Mouse (Mus musculus): ENCODE results near the gene Tbkbp1.

The Tbkbp1 gene

DNA sequence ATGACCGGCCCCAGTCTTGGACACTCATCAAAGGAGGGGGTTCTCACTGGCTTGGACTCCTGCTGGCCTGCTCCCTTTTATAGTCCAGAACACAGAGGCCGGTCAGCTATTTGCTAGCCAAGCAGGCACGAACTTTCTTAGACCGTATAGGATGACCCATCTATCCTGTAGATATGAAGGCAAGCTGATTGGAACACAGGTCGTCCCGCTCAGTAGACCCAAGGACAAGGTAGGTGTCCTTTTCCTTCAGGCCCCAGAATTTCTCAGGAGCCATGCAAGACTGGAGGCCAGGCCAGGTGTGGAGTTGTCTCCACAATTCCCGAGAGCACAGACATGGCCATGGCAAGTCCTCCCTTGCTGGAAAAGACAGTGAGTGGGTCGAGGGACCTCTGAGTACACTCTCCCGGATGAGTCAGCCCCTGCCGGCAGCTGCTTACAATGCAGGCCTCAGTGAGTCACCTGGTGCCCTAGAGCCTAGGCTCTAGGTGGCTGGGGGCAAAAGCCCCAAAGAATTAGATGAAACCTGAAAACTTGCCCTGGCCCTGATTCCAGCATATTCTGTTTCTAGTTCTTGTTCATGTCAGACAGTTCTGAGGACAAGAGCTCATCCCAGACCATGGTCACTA, 1.5 kb upstream of the Tbkbp1 start:
- peak; percentile 33 for DNase-seq

DNA sequence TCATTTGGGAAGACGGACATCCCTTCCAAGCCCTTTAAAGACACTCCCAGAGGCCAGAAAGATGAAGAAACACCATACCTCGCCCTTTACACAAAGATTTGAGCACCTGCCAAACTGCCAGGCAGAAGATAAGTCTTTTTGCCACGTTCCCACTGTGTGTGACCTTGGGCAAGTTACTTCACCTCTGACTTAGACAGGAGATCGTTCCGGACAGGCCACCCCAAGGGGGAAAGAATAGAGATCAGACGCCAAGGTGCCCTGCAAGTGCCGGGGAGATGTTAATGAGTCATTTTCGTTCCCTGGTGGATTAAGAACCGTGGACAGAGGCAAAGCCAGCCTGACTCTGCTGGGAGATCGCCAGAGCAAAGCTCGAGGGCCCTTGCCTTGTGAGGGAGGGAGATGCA, 730 bp upstream of the Tbkbp1 start:
- peak; percentile 53 for DNase-seq

DNA sequence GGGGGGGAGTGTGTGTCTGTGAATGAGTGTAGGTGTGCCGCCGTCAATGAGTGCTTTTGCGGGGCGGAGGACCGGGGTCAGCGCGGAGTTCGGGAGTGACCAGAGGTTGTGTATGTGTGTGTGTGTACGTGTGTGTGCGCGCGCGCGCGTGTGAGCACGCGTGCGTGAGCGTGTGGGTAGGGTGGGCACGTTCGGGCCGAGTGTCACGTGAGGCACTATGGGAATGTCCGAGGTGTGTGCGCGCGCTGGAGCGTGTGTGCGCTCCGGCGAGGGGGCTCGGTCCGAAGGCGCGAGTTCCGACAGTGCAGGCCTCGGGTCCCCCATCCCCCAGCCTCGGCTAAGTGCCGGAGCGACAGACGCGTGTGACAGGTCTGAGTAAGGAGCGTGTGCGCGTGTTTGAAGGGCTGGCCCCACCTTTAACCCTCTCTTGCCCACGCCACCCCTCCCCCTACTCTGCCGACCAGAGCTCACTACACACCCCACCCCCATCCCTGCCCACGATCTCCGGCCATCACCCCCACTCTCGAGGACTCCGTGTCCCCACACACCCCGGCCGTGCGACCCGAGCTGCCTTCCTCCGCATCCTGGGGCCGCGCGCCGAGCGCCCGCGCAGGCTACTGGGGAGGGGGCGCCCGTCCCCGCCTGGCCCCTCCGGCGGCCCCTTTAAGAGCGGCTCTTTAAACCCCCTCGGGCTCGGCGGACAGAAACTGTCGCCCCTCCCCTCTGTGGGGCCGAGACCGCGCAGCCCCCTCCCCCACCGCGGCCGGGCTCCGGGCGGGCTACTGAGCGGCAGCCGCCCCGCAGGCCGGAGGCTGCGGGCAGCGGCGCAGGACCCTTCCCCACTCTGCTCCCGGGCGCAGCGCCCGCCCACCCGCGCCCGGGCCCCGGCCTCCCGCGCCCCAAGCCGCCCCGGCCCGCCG, 624 bp downstream of the Tbkbp1 start:
- peak; percentile 80 for DNase-seq

DNA sequence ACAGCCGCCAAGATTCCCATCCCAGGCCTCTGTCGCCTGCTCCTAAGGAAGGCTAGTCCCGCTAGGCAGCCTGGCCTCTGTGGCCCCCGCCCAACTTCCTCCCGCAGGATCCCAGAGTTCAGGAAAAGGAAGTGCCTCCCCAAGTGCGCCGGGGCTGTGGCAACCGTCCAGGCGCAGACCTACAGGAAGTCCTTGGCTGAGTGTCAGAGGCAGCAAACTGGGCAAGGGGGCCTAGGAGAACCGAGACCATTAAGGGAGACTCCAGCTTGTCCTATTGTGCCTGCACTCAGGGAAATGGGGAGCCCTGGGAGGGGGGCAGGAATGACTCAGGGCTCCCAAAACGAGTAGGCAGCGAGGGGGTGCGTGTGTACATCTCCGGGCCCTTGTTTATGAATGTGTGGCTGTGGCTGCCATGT, 1.3 kb downstream of the Tbkbp1 start:
- peak; percentile 63 for DNase-seq

DNA sequence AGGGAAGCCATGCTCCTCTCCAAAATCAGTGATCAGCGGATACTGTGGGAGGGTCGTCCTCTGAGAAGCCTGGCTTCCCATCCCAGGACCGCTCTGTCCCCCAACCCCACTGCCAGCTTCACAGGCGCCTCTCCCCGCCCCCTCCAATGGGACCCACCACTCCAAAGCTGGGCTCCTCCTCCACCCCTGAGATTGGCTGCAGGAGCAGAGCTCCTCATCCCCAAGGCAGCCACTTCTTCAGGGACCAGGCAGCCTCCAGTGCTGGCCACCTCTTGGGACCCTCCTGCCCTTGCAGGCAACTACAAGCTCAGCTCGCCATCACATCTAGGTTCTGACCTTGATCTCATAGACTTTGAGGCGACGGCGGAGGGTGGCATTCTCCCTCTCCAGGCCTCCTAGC, 2.3 kb downstream of the Tbkbp1 start:
- peak; percentile 20 for DNase-seq

DNA sequence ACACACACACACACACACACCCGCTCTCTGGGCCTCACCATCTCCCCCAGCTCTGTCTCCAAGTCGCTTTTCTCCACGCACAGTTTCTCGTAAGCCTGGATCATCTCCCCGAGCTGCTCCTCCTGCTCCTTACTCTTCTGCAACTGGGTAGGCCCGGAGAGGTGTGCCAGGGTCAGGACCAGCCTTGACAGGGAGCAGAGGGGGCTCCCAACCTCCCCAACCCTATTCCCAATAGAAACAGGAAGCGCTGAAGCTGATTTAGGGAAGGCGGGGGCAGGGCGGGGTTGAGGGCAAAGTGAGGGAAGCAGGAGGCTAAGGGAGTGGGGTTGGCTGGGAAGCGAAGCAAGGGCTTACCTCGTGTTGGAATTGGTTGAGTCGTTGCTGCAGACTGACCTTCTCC, 2.7 kb downstream of the Tbkbp1 start:
- DNase-seq: no peak

DNA sequence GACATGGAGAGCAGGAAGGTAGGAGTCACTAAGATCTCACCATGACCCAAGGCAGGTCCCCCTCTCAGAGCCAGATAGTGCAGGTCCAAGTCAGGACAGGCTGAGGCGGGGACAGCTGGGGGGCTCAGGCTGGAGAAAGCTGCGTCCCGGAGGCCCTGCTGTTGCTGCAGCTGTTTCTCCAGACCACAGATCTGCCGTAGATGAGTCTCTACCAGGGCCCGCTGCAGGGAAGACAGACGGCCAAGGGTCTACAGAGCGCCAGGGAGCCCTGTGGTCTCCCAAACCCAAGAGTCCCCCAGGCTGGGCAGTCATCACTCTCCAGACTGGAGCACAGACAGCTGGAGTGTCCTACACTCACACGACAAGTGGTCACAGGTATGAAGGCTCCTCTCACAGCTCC, 4.0 kb downstream of the Tbkbp1 start:
- DNase-seq: no peak

DNA sequence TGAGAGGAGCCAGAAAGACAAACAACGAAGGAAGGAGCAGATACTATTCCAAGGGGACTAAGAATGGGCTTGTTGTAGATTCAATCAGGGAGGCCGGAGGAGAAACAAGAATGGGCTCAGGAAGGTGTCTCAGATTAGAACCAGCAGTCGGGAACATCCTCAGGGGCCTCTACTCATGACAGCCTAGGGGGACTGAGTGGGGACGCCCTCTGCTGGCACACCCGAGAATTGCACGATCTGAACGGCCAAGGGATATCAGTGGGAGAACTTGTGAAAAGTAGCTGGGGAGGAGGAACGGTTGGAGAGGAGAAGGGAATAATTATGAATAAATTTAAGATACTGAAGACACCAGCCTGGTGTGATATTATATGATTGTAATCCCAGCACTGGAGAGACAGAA, 4.6 kb downstream of the Tbkbp1 start:
- DNase-seq: peak; percentile 79

DNA sequence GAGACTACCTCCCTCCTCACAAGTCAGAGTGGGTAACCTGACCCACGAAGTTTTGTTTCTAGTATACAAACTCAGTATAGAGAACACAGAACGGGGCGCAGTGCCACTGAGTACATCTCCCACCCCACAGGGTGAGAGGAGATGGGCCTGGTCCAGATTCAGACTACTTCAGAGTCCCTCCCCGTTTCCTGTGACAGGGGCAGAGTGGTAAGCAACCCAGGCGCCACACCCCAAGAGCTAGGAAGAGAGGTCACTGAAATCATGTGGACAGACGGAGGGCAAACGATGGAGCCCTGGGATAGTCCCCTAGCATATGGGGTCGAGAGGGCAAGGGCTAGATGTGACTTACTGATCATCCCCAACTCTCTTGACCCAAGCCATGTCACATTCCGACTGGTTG, 5.3 kb downstream of the Tbkbp1 start:
- no peak for DNase-seq

DNA sequence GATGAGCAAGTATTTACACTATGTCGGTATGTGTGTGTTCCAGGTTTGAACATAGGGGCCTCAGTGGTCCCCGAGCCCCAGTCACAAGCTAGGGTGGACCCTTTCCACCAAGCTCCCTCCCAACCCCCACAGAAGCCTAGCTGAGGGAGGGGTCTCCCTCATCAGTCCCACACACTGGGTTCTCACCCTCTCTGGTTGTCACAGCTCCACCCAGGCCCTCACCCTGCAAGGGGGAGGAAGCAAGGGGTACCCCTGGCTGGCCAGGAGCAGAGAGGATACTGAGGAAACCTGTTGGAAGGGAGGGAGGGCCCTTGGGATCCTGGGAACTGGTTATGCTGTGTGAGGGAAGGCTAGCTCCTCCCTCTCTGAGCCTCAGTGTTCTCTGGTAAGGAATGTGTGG, 6.0 kb downstream of the Tbkbp1 start:
- DNase-seq: no peak

DNA sequence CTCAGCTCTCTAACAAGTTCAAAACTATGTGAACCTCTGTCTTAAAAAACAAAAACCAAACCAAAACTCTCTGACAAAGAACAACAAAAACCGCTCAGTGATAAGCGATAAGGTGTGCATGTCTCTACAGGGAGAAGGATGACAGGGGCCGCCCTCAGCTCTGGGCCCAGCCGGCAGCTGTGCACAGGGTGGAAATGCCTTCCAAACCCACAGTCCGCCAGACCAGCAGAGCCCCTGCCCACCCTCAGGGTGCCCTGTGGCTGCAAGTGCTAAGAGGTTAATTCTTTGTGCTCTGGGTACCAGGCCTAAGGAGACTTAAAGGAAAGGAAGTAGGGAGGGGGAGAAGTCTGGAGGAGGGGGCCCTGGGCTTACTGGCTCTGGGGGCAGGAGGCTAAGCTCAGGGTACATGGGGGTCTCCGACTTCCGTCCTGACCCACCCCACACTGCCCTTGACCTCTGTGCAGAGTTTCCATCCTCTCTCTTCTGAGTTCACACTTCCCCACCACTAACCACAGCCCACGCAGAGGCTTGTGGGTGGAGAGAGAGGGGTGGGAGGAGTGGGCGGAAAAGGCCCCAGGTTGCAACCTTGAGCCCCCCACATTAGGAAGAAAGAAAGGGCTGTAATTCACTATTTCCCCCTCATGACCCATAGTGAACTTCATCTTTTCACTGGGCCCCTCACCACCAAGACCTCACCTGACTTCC, 7.9 kb downstream of the Tbkbp1 start:
- DNase-seq: no peak

DNA sequence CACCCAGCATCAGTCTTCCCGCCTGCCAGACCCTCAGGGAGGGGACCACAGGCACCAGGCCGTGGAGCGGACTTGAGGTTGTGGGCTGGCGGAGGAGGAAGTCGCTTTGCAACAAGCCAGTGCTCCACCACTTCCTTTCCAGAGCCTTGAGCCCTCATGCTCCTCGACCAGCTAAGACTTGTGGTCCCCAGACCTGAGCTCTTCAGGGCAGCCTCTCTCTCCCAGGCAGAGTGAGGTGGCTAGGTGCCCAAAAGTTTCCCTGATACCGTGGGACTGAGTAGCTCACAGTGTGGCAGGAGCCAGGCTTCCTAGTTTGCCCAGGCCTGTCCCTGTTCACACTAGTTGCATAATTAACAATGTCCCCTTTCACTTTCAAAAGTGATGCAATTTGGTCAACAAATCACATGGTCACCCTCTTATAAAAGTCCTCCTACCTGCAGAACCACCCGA, 9.1 kb downstream of the Tbkbp1 start:
- DNase-seq: no peak

DNA sequence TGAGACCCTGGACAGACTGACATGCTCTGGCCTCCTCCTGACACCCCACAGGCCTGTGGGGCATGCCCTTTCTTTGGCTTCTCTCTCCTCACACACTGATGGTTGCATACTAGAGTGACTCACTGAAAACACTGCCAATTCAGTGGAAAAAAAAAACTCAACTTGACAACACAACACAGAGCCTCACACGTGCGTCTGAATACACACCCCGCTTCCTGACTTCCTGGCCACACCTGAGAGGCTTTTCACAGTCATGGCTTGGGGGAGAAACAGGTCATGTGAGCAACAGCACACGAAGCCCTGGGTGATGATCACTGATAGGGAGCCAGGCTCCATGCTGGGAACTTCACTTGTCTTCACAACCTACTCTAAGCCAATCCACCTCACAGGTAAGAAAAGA, 10.5 kb downstream of the Tbkbp1 start:
- no peak for DNase-seq

DNA sequence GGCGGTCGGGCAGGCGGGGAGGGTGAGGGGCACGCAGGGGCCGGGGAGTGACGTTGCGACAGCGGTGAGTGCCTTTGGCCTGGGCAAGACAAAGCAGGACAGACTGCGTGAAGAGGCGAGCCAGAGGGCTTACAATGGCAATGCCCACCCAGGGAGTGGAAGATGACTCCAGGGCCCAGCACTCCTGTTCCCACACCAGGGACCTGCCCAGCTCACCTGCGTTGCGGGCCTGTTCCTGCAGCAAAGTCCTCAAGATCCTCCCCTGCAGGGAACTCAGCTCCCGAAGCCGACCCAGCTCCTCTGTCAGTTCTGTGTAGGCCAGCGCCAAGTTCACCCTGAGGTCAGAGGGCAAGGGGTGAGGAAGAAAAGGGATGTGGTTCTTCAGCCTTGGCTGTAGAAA, 12.0 kb downstream of the Tbkbp1 start:
- no peak for DNase-seq

DNA sequence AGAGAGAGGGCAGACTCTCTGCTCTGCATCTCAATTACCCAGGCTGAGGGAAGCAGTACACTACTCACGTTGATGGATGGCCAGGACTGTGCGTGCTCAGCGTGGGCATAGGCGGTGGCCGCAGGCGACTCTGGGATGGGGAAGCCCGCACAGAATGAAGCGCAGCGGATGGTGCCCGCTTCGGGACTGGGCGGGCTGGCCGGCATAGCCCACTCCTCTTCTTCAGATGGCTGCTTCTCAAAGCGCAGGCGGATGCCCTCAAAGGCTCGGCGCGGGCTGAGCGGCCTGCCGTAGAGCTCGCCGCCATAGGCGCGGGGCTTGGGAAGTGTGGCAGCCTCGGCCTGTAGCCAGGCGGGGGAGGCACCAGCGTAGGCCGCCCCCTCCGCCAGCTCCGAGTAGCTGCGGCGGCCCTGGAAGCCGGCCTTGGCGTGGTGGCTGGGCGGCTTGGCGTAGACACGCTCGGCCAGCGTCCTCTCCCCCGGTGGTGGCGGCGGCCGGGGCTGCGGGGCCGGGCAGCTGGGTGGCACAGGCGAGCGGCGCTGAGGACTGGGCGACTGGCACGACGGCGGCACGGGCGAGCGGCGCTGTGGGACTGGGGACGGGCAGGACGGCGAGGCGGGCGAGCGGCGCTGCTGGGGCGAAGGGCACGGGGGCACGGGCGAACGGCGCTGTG, 12.6 kb downstream of the Tbkbp1 start:
- peak; percentile 47 for DNase-seq

DNA sequence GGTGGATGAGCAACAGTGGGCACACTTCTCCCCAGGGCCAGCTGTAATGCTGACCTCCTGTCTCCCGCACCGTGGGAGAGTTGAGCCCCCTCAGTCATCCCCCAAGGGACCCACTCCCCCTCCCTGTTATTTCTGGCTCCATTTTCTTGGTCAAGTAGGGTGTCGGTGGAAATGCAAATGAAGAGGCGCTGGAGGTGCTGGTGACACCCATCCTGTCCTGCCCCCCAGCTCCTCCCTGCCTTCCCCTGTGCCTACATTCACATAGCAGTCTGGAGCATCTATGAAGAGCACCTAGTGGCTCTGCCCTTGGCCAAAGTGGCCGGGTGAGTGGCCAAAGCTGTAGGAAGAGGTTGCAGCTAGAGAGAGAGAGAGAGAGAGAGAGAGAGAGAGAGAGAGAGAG, 18.0 kb downstream of the Tbkbp1 start:
- no peak for DNase-seq

DNA sequence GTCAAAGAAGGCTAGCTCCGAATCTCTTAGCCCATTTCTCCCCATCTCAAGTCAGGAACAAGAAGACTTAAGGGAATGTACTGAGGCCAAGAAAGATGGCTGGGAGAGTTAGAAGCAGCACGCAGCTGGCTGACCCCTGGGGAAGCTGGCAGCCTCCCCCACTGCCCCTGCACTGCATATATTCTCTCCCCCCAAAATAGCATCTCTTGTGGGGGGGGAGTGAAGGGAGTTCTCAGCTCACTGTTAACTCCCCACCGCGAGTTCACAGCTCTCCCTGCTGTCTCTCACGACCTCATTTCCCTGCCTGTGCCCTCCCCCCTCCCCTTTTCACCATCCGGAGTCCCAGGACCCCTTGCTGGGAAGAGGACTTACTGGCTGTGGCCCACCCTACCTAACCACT, 19.1 kb downstream of the Tbkbp1 start:
- DNase-seq: no peak

DNA sequence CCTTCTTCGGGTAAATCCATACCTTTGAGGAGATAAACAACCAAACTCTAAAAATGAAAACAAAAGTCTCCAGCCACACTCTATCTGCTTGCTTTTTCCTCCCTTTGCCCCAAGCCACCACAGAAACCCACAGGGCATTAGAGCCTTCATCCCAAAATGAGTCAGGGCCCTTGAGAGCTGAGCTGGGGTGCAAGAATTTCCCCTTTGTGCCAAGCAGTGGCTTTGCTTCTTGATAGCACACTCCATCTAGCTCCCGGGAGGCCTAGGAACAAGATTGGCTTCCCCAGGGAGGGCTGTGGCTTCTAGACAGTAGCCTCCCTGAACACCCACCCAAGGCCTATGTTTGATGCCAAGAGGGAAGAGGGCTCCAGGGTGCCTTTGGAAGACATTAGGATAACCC, 19.6 kb downstream of the Tbkbp1 start:
- no peak for DNase-seq

DNA sequence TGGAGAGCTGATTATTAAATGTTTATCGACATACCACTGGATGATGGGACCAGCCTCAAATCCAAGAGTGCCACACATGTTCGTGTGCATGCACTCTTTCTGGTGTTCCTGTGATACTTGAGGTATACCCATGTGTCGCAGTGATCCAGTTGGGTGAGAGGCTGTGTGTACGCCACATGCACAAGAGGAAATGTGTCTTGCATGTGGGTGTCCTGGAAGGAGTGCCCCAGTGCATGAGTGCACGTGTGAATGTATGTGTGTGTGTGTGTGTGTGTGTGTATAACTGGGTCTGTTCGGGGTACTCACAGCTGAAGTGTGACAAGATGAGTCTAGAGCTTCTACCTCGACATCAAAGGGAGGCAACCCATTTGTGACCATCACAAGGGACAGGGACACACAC, 21.0 kb downstream of the Tbkbp1 start:
- no peak for DNase-seq

DNA sequence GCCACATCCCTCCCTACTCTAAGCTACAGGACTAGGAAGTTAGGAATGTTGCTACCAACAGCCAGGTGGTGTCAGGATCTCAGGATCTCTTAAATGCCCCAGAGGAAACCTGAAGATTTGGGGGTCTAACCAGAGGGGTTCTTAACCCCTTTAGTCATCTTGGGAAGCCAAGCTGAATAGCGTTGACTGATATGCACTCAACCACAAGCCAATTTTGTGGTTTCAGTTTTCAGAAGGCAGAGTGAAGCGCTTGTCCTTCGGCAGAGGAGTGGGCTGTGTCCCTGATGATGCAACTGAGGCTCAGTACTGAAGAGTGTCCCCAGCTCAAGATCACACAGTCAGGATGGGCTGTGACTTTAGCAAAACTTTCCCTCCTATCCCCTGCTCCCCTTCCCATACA, 22.3 kb downstream of the Tbkbp1 start:
- DNase-seq: no peak

DNA sequence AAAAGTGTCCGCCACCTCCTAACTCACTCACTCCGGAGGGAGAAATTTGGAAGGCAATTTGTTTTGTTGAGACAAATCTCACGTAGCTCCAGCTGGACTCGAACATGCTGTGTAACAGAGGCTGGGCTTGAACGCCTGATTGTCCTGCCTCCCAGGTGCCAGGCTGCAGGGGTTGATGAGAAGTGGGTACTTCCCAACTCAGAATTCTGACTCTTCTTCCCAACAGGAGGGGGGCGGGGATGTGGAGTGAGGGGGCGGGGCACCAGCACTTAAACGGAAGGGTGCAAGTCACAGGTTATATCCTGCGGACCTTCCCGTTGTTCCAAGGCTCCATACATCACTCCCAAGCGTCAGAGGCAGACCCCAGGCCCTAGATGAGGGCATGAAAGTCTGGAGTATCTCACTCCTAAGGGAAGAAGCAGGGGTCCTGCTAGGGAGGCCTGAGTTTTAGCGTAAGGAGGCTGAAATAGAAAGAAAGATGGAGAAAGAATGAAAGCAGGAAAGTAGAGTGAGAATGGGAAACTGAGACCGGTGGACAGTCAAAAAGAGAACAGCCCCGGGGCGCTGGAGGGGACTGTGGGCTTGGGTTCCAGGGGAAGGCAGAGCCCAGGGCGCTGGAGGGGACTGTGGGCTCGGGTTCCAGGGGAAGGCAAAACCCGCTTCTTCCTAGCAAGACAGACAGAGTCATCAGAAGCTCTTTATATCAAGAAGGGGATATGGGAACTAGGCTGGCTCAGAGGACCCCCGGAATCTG, 23.6 kb downstream of the Tbkbp1 start:
- DNase-seq: no peak

DNA sequence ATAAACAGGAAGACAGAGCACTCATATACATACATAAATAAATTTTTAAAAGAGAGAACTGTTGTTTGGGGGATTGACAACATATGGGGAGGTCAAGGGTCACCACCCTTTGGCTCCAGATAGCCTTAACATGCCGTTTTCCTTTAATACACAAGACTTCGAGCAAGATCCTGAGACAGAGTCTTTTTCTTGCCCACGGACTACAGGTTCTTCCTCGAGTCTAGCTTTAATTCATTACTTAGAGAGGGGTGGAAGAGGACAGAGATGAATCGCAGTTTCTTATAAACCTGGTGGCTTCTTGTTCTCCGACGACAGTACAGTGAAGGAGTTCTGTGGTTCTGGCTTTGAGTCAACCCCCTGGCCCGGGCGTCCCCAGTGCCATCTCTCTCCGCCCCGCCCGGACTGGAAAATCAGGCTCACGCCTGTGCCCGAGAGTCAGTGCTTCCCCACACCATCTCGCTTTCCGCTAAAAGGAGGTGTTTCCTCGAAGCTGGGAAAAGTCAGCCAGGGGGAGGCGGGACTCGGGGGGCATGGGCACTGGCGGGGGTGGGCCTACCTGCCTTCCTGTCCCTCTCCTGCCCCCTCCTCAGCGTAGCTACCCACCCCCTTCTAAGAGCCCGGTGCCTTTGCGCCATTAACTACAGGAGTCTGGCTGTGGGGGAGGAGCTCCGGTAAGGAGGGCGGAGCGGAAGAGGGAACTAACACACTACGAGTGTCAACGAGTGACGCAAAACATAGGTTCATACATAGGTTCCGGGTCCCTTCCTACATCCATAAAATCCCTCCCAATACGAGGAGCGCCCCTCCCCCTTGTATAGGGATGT, 24.4 kb downstream of the Tbkbp1 start:
- DNase-seq: peak; percentile 13

All from cerebellum, adult 8-10 months (tissue).